Mouse (Mus musculus) brain, adult 2 months (tissue): Measurements from ENCODE around the gene Ptch2.

Source experiments
- DNase-seq: peaks from one replicate; pipeline ENCODE4 v3.0.0; 2011; ENCODE audit warnings: low read depth, low spot score

Gene Ptch2

DNA sequence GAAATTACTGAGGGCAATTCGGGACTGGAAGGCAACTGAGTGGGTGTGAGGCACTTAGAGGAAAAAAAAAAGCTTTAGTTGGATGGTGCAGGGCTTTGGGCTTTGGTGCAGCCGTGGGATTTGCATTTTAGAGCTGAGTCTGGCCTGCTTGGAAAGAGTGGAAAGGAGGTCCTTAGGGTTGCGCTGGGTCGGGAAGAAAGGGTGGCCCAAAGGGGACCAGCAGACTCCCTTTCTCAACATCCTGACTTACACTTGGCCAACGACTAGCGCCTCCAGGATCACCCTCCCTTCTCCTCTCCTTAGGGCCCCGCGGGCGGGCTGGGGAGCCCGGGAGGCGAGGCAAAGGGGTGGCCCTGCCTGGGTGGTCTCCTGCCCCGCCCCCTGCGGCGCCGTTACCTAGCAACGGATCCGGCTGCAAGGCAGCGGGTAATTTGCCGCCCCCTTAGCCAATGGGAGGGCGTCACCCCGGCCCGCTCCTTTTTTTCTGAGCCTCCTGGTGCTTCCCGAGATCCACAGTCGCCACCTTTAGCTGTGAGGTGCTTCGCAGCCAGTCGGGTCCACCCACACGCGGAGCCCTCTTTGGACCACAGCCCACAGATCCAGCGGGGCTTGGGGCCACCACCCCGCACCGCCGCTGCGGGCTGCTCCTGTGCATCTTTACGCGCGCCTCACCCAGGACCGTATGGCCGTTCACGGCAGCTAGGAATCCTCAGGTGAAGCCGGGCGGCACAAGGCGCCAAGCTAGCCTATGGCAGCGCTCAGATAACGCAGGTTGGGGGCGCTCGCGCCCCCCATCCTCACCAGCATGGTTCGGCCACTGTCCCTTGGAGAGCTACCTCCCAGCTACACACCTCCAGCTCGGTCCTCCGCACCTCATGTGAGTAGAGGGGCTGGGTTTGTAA lies at the start of gene Ptch2:
Gene Ptch2, plus strand, starts transcription at position 525 of the 902 bp plus-strand sequence.
- peak; percentile 58 for DNase-seq

DNA sequence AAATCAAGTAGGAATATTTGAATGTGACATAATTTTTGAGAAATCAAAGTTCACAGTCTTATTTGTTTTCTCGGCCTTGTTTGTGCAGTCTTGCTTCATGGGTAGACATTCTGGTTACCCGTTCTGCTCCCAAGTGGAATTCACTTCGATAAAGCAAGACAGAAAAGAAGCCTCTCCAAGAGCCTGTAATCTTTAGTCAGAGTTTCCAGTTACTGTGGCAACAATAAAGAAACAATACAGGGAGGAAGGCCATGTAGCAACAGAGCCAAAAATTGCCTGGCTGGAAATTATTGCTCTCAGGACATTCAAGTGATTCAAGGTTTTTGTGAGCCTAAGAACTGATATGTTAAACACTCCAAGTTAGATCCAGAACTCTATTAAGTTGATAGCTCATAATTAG lies 47.0 kb upstream of the Ptch2 start:
- DNase-seq, result peak; percentile 43

DNA sequence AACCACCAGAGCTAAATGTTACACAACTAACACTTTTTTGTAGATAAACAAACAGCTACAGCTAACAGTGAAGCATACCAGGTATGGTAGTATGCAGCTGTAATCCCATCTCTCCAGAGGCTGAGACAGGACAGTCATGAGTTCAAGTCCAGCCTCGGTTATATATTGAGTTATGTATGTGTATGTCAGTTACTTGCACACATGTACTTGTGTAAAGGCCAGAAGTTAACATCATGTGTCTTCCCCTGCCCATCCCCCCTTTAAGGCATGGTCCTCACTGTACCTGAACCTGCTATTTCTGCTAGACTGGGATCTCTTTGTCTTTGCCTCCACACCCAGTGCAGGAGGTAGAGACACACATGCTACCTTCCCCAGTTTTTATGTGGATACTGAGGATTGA lies 46.4 kb upstream of the Ptch2 start:
- DNase-seq, result no peak

DNA sequence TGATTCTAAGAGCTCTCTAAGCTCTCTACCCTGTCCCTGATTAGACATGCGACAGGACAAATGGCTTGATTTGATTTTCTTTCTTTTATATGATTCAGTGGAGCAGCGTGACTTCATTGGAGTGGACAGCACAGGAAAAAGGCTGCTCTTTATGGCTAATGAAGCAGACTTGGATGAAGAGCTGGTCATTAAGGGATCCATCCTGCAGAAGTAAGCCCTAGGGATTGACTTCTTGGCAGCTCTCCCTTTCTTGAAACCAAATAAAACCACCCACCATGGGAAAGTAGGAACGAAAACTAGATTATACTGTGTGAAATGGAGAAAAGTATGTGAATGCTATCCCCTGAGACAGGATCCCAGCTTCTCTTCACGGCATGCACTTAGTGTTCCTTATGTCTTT lies 43.2 kb upstream of the Ptch2 start:
- DNase-seq, result no peak

DNA sequence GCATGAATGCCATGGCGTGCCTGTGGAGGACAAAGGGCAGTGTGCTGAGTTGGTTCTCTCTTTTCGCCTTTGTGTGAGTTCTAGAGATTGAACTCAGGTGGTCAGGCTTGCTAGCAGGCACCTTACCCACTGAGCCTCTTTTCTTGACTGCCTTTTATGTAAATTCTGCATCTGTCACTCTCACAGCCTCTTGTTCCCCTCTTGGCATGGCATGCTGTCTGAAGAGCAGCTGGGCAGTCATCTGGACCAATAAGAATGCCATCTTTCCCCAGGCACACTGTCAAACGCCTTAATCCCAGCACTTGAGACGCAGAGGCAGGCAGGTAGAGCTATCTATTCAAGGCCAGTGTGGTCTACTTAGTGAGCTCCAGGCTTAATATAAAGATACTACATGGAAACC lies 41.9 kb upstream of the Ptch2 start:
- no peak for DNase-seq

DNA sequence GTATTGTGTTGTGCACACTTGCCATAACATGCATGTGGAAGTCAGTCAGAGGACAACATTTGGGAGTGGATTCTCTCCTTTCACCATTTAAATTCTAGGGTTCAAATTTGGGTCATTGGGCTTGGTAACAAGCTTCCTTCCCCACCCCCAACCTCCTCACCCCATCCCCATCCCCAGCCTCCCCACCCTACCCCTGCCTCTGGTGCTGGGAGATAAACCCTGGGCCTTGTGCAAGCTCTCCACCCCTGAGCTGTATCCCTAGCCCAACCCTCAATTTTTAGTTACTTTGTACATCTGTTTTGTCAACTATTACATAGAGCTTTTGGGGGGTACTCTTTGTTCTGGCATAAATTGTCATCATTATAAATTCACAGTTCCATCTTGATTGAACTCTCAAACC lies 39.8 kb upstream of the Ptch2 start:
- no peak for DNase-seq

DNA sequence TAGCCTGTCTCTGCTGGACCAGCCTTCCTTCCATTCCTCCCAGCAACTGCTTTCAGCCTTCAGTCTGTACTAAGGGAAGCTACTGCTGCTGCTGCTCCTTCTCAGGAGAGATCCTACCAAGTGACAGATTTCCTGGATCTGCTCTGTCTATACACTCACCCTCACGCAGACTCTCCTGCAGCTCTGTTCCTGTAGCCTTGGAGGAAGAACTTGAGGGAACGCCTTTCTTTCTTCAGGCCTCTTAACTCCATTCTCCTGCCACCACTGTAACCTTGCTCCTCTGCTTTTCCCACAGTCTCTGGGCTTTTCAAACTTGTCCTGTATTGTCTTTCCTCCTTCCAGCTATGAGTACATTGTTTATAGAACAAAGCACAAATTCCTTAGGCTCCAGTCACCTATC lies 39.4 kb upstream of the Ptch2 start:
- DNase-seq, result no peak

DNA sequence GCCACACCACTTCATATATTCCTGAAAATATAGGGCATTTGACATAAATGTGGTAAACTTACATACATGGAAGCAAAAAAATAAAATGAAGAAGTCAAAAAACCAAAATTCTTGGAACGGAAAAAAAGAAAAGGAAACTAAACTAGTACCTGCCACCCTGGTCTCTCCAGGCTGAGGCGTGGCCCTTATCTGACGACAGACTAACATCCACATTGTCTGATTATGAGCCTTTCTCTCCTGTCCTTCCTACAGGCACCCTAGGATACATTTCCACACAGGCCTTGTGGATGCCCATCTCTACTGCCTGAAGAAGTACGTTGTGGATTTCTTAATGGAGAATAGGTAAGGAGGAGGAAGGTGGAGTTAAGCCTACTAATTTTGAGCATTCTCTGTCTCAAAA lies 37.4 kb upstream of the Ptch2 start:
- no peak for DNase-seq

DNA sequence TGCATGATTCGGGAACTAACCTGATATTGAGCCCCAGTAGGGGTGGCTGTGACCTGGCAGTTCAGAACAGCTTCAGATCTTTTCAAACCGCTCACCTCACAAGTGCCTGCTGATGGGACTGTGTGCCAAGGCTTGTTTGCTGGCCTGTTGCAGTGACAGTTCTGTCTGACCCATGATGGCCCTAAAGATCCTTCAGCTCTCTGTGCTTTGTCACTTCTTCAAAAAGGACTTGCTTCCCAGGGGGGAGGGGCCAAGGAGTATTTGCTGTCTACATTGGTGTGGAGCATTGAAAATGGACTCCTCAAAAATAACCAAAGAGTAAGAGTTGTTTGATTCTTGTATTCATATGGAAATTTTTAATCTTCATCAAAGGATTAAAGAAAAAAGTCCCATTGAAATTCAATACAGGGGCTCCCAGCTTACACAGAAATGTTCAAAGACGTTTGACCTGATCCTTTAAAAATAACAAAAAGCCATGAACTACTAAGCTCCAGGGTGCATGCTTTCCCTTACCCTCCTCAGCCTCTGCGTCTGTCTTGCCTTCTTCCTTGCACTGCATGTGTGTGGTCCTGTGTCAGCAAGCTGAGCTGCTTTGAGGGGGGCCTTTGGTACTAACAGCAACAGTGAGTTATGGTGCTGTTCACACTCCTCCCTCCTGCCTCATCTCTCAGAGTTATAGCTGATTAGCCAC lies 33.0 kb upstream of the Ptch2 start:
- DNase-seq, result no peak

DNA sequence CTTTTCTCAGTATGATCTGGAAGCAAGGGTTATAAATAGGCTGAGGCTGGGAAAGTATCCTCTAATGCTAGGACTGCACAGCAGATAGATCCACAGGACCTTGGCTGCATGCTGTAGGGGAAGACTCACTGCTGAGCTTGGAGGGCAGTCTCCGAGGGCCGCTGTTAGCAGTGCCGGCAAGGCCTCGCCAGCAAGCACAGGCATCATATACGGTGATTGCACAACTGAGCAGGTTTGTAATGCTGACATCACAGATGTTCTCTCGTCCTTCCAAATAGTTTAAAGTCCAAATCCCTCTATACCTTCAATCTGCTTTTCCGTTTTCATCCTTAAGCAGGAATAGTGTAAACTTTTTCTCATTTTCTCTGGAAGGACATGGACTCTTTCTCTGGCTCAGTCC lies 27.8 kb upstream of the Ptch2 start:
- DNase-seq, result no peak

DNA sequence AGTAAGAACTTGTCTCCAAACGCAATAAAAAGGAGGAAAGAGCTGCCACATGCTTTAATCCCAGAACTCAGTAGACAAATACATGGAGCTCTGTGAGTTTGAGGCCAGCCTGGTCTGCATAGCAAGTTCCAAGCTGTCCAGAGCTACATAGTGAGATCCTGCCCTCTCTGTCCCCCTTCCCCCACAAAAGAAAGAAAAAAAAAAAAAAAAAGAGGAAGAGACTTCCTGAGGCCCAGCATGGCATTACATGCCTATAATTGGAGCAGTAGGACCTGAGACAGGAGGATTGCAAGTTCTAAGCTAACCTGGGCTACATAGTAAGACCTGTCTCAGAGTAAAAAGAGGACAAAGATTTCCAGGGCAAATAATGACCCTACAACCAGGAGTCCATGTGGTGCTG lies 26.2 kb upstream of the Ptch2 start:
- DNase-seq, result no peak

DNA sequence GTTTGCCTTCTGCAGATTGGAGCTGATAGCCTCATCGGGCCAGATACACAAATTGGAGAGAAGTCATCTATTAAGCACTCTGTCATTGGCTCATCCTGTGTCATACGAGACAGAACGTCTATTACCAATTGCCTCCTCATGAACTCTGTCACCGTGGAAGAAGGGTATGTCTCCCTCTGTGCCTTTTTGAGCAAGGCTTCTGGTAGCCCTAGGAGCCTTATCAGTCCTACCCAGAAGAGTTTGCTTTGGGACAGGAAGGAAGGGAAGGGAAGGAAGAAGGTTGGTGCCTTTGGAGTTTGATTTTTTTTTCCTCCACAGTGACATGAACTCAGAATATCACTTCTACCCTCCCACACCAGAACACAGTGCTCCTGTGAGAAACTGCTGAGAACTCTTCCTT lies 25.3 kb upstream of the Ptch2 start:
- no peak for DNase-seq

DNA sequence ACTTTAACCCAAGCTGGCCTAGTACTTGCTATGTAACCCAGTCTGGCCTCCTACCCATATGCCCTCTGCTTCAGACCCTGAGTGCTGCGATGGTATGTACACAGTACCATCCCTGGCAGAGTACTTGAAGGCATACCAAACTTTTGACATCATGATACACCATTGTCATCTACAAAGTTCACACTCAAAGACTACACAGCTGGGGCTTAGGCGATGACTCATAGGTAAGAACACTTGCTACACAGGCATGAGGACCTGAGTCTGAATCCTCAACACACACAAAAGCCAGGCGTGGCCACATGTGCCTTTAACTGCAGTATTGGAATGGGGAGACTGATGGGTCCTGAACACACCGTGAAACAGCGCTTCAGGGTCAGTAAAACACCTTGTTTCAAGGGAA lies 24.7 kb upstream of the Ptch2 start:
- DNase-seq, result no peak

DNA sequence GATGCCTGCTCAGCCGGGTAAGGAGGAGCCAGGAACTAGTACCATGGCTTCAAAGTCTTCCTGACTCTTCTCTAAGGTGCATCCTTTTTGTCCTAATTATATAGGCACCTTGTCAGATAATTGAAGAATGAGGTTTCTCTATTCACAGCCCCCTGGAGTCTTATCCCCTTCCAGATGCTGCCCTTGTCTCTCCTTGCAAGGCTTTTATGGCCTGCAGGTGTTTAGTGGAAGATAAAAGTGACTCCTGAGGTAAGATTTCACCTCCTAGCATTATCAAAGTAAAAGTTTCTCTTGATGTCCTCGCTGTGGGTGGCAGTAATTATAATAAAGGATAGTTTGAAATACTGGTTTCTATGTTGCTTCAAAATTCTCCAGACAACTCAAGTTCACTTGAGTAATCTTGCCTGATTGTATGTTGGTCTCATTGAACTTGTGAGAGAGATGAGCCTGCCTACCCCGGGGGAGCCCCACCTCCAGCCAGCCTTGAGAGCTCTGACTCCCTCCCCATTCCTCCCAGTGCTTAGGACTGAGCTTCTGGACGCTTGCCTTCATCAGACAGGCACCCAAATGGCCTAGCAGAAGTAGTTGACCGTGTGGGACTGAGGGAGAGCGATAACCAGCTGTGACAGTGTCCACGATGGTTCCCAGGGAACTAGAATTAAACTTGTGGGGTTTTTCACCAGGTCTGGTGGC lies 7.8 kb upstream of the Ptch2 start:
- no peak for DNase-seq

DNA sequence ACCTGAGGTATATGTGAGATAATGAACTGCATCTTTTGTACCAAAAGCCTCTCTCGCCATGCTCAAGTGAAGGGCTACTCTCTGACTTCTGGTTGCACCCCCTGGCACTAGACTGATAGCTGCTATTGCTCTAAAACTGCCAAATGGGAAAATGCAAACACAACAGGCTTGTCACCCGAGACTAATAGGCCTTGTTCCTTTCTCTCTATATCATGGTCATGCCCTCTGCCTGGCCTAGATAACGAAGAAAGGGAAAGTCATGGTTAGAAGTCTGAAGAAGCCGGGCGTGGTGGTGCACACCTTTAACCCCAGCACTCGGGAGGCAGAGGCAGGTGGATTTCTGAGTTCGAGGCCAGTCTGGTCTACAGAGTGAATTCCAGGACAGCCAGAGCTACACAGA lies 5.3 kb upstream of the Ptch2 start:
- DNase-seq, result no peak

DNA sequence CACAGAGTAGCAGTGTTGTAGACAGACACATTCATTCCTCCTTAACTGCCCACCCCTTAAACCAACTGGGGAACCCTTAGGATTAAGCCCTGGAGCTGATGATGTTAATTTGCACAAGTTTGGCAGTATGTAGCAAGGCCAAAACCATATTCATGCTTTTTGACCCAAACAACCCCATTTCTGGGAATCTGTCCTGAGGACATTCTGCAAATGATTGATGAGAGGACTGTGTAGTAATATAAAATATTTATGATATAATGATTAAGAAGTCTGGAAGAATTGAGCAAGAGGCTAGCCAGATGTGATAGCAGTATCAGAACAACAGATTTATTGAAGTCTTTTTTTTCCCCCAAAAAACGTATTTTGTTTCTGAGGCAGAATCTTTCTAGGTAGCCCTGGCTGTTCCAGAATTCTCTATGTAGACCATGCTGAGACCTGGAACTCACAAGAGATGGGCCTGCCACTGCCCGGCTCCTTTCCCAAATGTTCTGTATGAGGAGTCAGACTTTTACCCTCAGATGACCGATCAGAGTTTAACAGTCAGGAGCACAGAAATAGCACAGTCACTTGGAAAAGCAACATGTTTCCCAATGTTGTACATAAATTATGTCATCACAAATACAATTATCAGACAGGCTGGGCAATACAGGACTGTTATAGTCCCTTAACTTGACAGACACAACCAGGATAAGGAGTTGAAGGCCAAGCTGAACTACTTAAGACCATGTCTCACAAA lies 1.1 kb upstream of the Ptch2 start:
- no peak for DNase-seq

DNA sequence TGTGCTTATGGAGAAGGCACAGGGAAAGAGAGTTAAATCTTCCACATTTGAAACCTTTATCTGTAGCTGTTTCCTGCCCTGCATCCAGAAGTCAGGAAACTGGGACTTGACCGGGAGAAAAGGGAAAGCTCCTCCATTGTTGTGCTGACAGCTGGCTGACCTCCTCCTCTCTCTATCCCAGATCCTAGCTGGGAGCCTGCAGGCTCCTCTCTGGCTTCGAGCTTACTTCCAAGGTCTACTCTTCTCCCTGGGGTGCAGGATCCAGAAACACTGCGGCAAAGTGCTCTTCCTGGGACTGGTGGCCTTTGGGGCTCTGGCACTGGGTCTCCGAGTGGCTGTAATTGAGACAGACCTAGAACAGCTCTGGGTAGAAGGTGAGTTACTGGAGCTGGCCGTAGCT lies 791 bp downstream of the Ptch2 start:
- no peak for DNase-seq

DNA sequence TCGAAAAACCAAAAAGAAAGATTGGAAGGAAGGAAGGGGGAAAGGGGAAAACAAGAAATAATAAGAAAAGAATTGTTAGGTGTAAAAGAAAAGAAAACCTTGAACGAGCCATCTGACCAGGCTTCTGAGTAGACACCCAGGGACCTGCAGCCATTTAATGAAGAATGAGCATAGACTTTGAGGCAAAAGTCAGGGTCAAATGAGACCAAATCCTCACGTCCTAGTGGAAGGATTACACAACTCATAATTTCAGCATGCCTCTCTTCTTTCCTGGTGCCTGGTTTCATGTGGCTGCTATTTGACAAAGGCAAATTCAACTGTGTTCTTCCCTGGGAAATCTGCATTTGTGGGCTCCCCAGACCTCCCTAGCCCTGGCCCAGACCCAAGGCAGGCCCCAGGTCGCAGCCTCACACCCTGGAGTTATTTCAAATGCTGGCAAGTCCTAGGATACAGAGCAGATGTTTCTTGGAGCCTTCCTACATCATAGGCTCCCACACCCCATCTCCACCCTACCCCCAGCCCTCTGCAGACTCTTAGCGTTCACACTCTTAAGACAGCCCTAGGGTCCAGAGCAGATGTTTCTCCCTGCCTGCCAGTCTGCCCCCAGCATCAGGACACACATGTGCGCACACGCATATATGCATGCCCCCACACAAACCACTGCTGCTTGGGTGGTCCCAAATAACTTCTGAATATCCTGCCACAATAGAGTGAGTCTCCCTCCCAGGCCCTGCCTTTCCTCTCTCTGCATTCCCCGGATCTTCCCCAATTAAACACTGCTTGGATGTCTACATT lies 2.3 kb downstream of the Ptch2 start:
- DNase-seq, result no peak

DNA sequence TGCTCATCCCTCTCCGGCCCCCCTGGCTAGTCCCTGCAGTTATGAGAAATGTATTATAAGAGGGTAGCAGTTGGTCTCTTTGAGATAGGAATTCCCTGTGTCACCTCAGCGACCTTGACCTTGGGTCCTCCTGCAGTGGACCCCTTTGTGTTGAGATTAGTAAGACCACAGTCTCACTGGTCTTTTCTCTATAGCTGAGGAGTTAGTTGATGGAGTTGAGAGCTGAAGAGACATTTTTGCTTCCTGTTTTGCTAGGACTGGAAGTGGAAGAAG lies 2.8 kb downstream of the Ptch2 start:
- DNase-seq, result no peak

DNA sequence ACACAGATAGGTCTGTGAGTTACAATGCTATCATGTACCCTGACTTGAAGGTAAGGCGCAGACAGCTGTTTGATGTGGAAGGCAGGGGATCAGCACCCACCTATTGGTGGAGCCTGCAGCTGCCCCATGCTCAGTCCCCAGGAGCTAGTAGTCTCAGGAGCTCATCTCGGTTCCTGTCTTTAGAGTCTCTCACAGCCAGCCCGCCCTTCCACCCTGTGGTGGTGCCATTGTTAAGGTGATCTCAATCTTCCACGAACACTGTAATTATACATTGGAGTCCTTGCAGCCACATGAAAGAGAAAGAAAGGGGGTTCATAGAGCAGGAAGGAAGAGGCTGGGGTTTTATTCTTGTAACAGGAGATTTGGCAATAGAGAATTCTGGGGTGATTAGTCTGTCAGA lies 4.2 kb downstream of the Ptch2 start:
- DNase-seq, result no peak

DNA sequence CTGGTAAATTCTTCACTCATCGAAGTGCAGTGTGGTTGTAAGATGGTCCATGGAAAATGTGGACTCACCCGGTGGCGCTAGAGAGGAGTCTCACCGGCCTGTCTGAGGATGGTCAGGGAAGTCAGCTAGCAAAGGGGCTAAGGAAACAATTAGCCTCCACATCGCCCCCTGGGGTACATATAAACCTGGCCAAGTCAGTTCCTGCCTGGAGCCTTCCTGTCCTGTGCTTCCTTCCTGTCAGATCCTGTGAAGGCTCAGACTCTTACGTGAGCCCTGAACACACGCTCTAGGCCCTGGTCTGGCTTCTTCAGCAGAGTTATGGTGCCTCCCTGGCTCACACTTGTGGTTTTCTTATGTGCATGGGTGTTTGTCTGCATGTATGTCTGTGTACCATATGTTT lies 5.3 kb downstream of the Ptch2 start:
- DNase-seq, result no peak
